Mouse (Mus musculus) erythroblast, embryonic 14.5 days (primary cell): ENCODE data around the gene Cdh12. TPM values are rescaled to one million over a fixed set of nuclear protein-coding genes. Genes with fewer than 3 reads are reported as not detected.

ENCODE experiments used
- H3K27me3 ChIP-seq: 2 replicates; pipeline ENCODE4 v1.6.1; 2012; ENCODE audit warnings: inconsistent platforms; ENCODE audit not compliant: control insufficient read depth
- H3K36me3 ChIP-seq: 2 replicates; pipeline ENCODE4 v1.6.1; 2012; ENCODE audit warnings: mild to moderate bottlenecking, inconsistent platforms; ENCODE audit not compliant: control insufficient read depth
- H3K4me1 ChIP-seq: 2 replicates; pipeline ENCODE4 v1.6.1; 2012; ENCODE audit warnings: inconsistent platforms; ENCODE audit not compliant: control insufficient read depth
- H3K4me3 ChIP-seq: replicated peaks from 2 replicates; pipeline ENCODE3; 2012; ENCODE audit warnings: moderate library complexity, mild to moderate bottlenecking, inconsistent platforms
- H3K9me3 ChIP-seq: 2 replicates; pipeline ENCODE4 v1.6.1; 2012; ENCODE audit warnings: low read length, inconsistent platforms, mixed read lengths; ENCODE audit not compliant: control insufficient read depth
- GATA1 ChIP-seq: IDR thresholded peaks from 2 replicates; pipeline ENCODE4 v1.6.1; 2012; ENCODE audit warnings: low read length, inconsistent platforms, mixed read lengths
- TAL1 ChIP-seq: IDR thresholded peaks from 3 replicates; pipeline ENCODE4 v1.6.1; 2012; ENCODE audit warnings: low read length, inconsistent platforms, mixed read lengths
- polyA plus RNA-seq: library from polyadenylated mRNA; stranded (reverse); fragments of >175 nt; gene quantifications from 2 replicates; pipeline ENCODE4 v1.2.3, GENCODE M21; 2012

The Cdh12 gene
- polyA plus RNA-seq, 1 experiment, result not detected

- Histone ChIP-seq H3K9me3 (no peaks in the 10 kb centered on the region), H3K36me3 (no peaks in the 10 kb centered on the region), H3K4me1 (no peaks in the 10 kb centered on the region), H3K27me3 (no peaks in the 10 kb centered on the region), H3K4me3 (no peak overlapping the region)
- TF ChIP-seq GATA1, result no peak
- no peak for TF ChIP-seq TAL1
Measured at GRCm38 (mm10) chr15:20841479-20841878, 392.4 kb downstream of the Cdh12 start.

GRCm38 (mm10) chr15:20863076-20863475 is 414.0 kb downstream of the Cdh12 start:
- TF ChIP-seq TAL1 (no peak), GATA1 (no peak)
- no peaks in the 10 kb centered on the region for H3K27me3 ChIP-seq
- no peaks in the 10 kb centered on the region for H3K9me3 ChIP-seq
- H3K4me1 ChIP-seq, result no peaks in the 10 kb centered on the region
- H3K4me3 ChIP-seq, result no peak overlapping the region
- no peaks in the 10 kb centered on the region for H3K36me3 ChIP-seq

- Histone ChIP-seq H3K4me1 (no peaks in the 10 kb centered on the region), H3K9me3 (no peaks in the 10 kb centered on the region), H3K27me3 (no peaks in the 10 kb centered on the region), H3K4me3 (no peak overlapping the region), H3K36me3 (no peaks in the 10 kb centered on the region)
- no peak for TF ChIP-seq GATA1
- TF ChIP-seq TAL1, result no peak
Measured at GRCm38 (mm10) chr15:20872518-20872917, 423.5 kb downstream of the Cdh12 start.

GRCm38 (mm10) chr15:20876993-20877392 is 427.9 kb downstream of the Cdh12 start:
- TF ChIP-seq GATA1 (no peak), TAL1 (no peak)
- Histone ChIP-seq H3K36me3 (no peaks in the 10 kb centered on the region), H3K27me3 (no peaks in the 10 kb centered on the region), H3K4me3 (no peak overlapping the region), H3K9me3 (no peaks in the 10 kb centered on the region), H3K4me1 (no peaks in the 10 kb centered on the region)

GRCm38 (mm10) chr15:20893471-20893870 is 444.4 kb downstream of the Cdh12 start:
- TF ChIP-seq GATA1, result no peak
- no peak for TF ChIP-seq TAL1
- H3K4me3 ChIP-seq, result no peak overlapping the region
- H3K27me3 ChIP-seq, result no peaks in the 10 kb centered on the region

GRCm38 (mm10) chr15:20902568-20902967 is 453.5 kb downstream of the Cdh12 start:
- no peaks in the 10 kb centered on the region for H3K9me3 ChIP-seq
- H3K27me3 ChIP-seq, result no peaks in the 10 kb centered on the region
- no peaks in the 10 kb centered on the region for H3K4me1 ChIP-seq
- no peak overlapping the region for H3K4me3 ChIP-seq
- TF ChIP-seq GATA1 (no peak), TAL1 (no peak)
- no peaks in the 10 kb centered on the region for H3K36me3 ChIP-seq

More at GRCm38 (mm10) chr15:20893471-20893870, 444.4 kb downstream of the Cdh12 start:
- no peaks in the 10 kb centered on the region for H3K36me3 ChIP-seq
- no peaks in the 10 kb centered on the region for H3K4me1 ChIP-seq
- no peaks in the 10 kb centered on the region for H3K9me3 ChIP-seq

- Histone ChIP-seq H3K36me3 (no peaks in the 10 kb centered on the region), H3K4me3 (no peak overlapping the region), H3K4me1 (no peaks in the 10 kb centered on the region), H3K9me3 (no peaks in the 10 kb centered on the region), H3K27me3 (no peaks in the 10 kb centered on the region)
- no peak for TF ChIP-seq GATA1
- TF ChIP-seq TAL1, result no peak
Measured at GRCm38 (mm10) chr15:20928221-20928620, 479.2 kb downstream of the Cdh12 start.

GRCm38 (mm10) chr15:20944000-20944399 is 494.9 kb downstream of the Cdh12 start:
- Histone ChIP-seq H3K27me3 (no peaks in the 10 kb centered on the region), H3K4me3 (no peak overlapping the region), H3K36me3 (no peaks in the 10 kb centered on the region), H3K4me1 (no peaks in the 10 kb centered on the region), H3K9me3 (no peaks in the 10 kb centered on the region)
- TF ChIP-seq TAL1, result no peak
- TF ChIP-seq GATA1, result no peak

- Histone ChIP-seq H3K36me3 (no peaks in the 10 kb centered on the region), H3K27me3 (no peaks in the 10 kb centered on the region), H3K9me3 (no peaks in the 10 kb centered on the region), H3K4me1 (no peaks in the 10 kb centered on the region), H3K4me3 (no peak overlapping the region)
- TF ChIP-seq TAL1, result no peak
Measured at GRCm38 (mm10) chr15:20967463-20967862, 518.4 kb downstream of the Cdh12 start.

- H3K9me3 ChIP-seq, result no peaks in the 10 kb centered on the region
- H3K4me3 ChIP-seq, result no peak overlapping the region
- H3K4me1 ChIP-seq, result no peaks in the 10 kb centered on the region
- no peaks in the 10 kb centered on the region for H3K27me3 ChIP-seq
- TF ChIP-seq GATA1, result no peak
- no peak for TF ChIP-seq TAL1
- H3K36me3 ChIP-seq, result no peaks in the 10 kb centered on the region
Measured at GRCm38 (mm10) chr15:20971041-20971440, 522.0 kb downstream of the Cdh12 start.
